Mouse (Mus musculus): ENCODE measurements around the gene Slc25a10. TPM values are rescaled to one million over a fixed set of nuclear protein-coding genes. Genes with fewer than 3 reads are reported as not detected.
A peak's percentile ranks its signal among the peaks of the same experiment; 100 is the strongest.

Gene Slc25a10
- total RNA-seq (2021): 10 to 100 TPM; 23.4 to 26.6 TPM

DNA sequence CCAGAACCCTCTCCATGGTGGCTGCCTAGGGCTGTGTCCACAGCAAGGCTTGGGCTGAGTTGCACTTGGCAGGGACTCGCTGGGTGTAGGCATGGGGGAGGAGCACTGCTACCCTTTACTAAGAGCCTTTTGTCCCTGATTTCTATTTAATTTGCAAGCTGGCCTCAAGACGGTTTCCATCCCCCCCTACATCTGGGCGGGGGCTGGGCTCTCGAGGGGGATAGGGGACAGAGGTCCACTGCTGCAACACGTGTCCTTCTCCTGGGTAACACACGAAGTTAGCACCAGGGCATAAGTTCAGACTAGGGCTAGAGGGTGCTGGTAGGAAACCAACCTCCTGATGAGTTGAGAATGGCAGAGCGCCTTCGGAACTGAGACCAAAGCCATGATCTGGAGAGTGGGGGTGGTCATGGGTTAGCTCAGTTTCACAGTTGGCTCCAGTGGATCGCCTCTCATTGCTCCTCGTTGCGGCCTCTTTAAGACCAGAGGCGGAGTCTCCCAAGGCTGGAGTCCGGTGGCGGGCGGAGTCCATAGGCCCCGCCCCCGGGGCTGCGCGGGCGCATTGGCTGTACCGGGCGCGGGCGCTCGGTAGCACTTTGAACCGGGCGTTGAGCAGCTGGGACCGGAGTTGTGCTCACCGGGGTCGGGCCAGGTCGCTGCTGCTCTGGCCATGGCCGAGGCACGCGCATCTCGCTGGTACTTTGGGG lies at the start of gene Slc25a10:
Slc25a10 (plus strand) TSS at position 524 of the 707 bp plus-strand sequence.
- intact Hi-C loops (cut with DNase I): no loop called here
- DNase-seq (ENCODE audit: extremely low spot score in 1 of 2, low spot score in 2 of 2): peak; percentile 79 to 93

DNA sequence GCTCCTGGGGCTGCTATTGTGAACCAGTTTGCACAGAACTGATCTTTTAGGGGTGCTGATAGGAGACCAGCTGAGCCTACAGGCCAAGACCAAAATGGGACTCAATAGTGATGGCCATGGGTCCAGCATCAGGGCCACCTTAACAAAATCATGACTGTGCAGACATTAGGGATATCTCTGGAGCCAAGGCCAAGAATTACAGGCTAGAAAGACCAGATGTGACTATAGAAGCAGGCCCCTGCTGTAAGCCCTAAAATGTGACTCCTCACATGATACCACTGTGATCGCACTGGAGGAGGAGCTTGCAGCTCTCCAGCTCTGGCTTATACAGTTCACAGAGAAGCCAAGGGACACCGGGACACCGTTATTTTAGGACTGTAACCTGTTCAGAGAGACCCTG lies 49.3 kb upstream of the Slc25a10 start, which contains the start of gene Tspan10:
Tspan10 (plus strand) TSS at position 301 of the 400 bp plus-strand sequence.
- intact Hi-C loops (cut with DNase I): no loop called here

DNA sequence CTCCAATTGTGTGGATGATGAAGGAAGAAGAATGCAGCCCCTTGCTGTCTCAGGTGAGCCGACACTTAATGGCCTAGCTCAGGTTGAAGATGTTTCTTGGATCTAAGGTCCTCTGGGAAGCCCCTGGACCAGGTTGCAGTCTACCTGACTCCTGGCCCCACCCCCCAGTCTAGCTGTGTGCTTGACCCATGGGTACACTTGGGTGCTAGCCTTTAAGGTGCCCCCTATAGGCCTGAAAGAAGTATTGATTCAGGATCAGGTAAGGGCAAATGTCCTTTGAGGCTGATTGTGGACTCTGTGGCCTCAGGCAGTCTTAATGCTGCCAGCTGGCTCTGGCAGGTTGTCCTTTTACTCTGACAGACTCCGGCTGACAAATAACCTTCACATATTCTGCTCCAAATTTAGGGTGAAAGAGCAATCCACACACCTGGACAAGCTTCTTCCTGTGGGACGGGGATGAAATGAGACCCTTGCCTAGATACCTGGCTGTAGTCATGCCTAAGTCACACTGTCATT lies 48.8 kb upstream of the Slc25a10 start:
- no peak for DNase-seq (ENCODE audit: extremely low spot score in 1 of 2, low spot score in 2 of 2)
- intact Hi-C loops (cut with DNase I): no loop called here

More for the DNA sequence above, 49.3 kb upstream of the Slc25a10 start, which contains the start of gene Tspan10:
- no peak for DNase-seq (ENCODE audit: extremely low spot score in 1 of 2, low spot score in 2 of 2)

DNA sequence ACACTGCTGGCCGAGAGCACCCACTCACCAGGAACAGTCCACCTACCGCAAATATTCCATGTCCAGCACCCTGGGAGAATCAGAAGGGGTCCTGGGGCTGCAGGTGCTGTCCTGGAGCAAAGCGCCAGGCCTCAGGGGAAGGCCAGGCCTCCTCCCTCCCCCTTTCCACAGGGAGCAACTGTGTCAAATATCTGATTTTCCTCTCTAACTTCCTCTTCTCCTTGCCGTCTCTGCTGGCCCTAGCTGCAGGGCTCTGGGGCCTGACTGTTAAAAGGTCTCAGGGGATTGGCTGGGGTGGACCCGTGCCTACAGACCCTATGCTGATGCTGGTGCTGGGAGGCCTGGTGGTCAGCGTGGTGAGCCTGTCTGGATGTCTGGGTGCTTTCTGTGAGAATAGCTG lies 47.5 kb upstream of the Slc25a10 start:
- no peak for DNase-seq (ENCODE audit: extremely low spot score in 1 of 2, low spot score in 2 of 2)
- intact Hi-C loops (cut with DNase I): no loop called here

DNA sequence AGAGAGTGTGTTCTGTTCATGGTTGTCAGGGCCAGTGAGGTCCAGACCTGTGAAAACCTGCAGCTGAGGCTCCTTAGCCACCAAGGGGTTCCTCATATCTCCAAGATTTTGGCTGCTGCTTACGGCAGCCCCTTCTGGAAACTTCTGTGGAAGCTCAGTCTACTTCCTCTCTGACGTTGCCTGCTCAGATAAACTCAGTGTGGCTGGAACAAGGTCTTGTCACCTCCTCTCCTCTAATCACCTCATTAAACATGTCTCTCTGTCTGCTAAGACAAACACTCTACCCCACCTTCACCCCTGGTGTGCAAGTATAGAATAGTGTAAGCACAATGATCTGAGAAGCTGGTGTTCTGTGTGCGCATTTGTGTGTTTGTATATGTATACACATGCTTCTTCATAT lies 46.2 kb upstream of the Slc25a10 start:
- DNase-seq (ENCODE audit: extremely low spot score in 1 of 2, low spot score in 2 of 2): no peak
- intact Hi-C loops (cut with DNase I): no loop called here

DNA sequence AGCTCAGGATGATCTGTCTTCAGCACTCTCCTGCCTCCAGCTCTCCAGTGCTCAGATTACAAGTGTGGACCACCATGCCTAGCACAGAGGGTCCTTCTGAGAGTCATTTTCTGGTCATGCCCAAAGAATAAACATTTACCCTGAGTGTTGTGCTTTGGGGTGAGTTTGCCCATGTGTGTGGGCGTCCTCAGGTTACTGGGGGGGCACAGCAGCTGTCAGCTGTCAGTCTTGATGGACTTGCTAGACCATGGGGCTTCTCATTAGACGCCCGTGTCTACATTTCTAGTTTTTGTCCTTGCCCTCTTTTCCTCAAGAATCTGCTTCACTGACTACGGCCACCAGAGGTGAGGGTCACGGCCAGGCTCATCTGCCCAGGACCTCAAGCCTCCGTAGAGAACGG lies 44.5 kb upstream of the Slc25a10 start:
- intact Hi-C loops (cut with DNase I): no loop called here
- DNase-seq (ENCODE audit: extremely low spot score in 1 of 2, low spot score in 2 of 2): no peak

DNA sequence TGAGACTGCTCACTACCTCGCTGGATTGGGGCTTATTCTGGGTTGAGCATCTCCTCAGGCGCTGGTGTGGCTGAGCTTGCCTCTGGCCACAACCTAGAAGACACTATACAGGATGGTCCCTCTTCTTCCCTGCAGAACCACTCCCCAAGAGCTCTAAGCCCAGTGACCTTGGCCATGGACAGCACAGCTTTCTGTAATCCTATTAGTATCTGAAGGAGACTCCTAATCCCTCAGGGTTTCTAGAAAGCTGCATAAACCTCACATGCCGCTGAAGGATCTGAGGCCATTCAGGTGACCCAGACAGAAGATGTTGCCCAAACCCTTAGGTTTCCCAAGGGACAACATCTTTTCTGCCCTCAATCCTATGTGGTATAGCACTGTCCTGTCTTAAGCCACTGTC lies 39.4 kb upstream of the Slc25a10 start:
- DNase-seq (ENCODE audit: extremely low spot score in 1 of 2, low spot score in 2 of 2): no peak
- intact Hi-C loops (cut with DNase I): no loop called here

DNA sequence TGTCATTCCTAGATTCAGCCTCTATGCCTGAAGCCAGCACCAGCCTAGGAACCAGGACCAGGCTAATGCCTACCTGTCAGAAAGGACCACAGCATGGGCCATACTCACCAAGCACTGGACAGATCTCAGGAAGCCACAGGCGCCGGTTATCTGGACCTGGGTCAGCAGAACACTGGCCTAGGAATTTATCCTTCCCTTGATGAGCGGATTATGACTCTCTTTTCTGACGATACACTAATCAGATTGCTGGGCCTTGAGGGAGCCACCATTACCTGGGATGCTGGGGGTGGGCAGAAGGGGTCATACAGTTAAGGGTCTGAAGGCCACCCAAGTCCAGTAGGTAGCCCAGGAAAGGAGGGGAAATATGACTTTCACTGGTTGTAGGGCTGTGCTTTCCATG lies 38.3 kb upstream of the Slc25a10 start, which contains the start of gene Pde6g:
Pde6g (minus strand) TSS at position 195 of the 400 bp plus-strand sequence.
- no peak for DNase-seq (ENCODE audit: extremely low spot score in 1 of 2, low spot score in 2 of 2)
- intact Hi-C loops (cut with DNase I): no loop called here

DNA sequence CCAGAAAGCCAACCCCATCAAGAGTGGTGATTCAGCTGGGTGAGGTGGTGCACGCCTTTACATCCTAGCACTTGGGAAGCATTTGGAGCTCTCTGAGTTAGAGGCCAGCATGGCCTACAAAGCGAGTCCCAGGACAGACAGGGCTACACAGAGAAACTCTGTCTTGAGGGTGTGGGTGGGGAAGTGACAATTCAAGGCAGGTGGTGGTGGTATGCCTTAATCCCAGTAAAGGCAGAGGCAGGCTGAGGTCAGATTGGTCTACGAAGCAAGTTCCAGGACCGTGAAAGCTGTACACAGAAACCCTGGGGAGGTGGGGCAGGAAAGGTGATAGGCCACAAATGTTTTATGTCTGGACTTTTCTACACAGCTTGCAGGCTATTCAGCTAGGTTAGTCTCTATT lies 36.7 kb upstream of the Slc25a10 start:
- intact Hi-C loops (cut with DNase I): no loop called here
- no peak for DNase-seq (ENCODE audit: extremely low spot score in 1 of 2, low spot score in 2 of 2)

DNA sequence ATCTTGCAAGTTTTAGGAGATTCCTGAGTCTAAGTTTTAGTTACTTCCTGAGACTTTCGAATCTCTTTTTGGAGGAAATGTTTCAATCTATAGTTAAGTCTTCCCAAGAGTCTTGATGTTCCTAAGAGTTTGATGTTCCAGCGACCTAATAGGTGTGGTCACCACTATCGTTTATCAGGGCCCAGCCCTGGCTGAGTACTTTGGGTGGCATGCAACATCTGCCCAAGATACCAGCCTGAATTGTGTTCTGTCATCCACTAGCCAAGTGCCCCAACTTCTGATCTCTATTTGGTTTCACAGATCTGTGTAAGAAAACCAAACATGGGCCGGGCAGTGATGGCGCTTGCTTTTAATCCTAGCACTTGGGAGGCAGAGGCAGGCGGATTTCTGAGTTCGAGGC lies 36.2 kb upstream of the Slc25a10 start:
- DNase-seq (ENCODE audit: extremely low spot score in 1 of 2, low spot score in 2 of 2): no peak
- intact Hi-C loops (cut with DNase I): no loop called here

DNA sequence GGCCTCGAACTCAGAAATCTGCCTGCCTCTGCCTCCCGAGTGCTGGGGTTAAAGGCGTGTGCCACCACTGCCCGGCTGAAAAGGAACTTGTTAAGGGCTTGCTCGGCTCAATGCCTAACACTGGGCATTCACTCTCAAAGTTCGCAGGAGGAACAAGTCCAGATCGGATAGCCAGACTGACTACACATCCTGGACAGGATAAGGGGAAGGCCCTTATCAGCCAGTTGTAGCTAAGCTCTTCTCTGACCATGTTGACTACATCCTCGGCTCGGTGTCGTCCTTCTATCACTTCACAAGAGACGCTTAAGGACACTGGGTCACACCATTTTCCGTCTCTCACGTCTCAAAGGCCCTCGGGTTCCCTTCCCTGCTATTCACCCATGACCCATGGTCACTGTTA lies 34.3 kb upstream of the Slc25a10 start:
- intact Hi-C loops (cut with DNase I): no loop called here

DNA sequence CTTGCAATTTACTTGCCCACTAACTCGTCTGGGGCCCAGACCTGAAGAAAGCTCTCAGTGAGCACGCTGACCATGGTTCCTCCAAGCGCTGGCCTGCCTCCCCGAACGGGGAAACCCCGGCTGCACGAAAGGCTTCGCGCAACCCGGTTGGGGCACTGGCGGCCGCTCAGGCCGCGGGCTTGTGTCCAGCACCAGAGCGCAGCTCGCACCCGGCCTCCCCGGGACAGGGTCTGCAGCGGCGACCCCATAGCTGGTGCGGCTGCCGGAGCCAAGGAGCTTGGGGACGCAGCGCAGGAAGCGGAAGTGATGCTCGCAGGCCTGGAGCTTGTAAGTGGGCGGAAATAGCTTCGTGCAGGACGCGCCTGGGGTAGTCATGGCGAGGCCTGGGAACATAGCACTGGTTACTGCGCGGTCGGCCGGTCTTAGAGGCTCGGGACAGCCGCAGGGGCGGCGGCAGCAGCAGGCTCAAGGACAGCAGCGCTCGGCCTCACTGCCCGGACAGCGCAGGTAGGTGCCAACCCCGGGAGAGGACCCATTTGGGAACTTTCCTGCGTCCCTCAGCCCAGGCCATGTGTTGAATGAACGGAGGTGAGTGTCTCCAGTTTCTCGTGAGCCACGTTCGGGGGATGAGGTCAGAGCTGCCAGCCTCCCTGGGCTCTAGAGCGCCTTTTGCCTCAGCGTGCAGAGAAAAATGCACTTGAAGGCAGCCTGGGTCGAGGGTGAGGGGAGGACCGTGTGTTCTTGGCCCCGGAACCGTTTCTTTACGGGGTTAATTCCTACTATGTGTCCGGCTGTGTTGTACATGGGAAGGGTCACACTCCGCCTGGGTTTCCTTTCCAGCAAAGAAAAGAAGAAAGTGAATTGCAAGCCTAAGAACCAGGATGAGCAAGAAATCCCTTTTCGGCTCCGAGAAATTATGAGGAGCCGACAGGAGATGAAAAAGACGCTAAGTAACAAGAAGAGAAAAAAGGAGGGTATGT lies 33.6 kb upstream of the Slc25a10 start, which contains the start of the genes Oxld1 and Ccdc137:
Oxld1 (minus strand) TSS at position 297 of the 980 bp plus-strand sequence.
Ccdc137 (plus strand) TSS at position 344 of the 980 bp plus-strand sequence.
- intact Hi-C loops (cut with DNase I): no loop called here
- DNase-seq (ENCODE audit: extremely low spot score in 1 of 2, low spot score in 2 of 2): peak; percentile 79 to 85

More for the DNA sequence above, 34.3 kb upstream of the Slc25a10 start:
- no peak for DNase-seq (ENCODE audit: extremely low spot score in 1 of 2, low spot score in 2 of 2)

DNA sequence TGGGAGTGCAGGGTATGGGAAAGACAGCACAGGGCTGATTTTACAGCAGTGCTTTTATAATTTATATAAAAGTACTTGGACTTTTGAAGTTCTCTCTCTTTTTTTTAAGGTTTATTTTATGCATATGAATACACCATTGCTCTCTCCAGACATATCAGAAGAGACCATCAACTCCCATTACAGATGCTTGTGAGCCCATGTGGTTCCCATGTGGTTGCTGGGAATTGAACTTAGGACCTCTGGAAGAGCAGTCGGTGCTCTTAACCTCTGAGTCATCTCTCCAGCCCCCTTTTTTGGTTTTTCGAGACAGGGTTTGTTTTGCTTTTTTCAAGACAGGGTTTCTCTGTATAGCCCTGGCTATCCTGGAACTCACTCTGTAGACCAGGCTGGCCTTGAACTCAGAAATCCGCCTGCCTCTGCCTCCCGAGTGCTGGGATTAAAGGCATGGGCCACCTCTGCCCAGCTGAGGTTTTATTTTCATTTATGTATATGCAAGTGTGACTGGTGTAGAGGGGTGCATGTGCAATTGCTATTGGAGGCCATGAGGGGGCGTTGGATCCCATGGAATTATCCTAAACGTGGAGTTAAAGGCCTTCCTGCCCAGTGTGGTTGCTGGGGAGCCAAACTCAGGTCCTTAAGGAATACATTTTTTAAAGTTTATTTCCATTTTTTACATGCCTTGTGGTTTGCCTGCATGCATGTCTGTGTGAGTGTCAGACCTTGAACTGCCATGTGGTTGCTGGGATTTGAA lies 32.6 kb upstream of the Slc25a10 start:
- intact Hi-C loops (cut with DNase I): no loop called here
- no peak for DNase-seq (ENCODE audit: extremely low spot score in 1 of 2, low spot score in 2 of 2)

DNA sequence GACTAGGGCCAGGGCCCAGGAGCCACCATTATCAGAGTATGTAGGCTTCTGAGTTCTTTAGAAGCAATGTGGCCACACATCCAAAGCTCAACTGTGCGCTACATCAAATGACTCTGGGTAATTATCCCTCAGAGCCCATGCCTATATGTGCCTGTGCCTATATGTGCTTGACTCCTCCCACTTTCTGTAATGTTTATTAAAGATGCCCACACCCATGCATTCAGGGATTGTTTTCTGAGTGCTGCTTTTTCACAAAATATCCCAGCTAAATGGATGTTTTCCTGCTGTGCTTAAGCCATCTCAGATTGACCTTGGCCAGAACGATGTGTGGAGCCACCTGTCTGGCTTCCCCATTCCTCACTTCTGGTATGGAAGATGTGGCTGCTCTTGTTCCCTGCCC lies 28.1 kb upstream of the Slc25a10 start:
- intact Hi-C loops (cut with DNase I): no loop called here
- no peak for DNase-seq (ENCODE audit: extremely low spot score in 1 of 2, low spot score in 2 of 2)

DNA sequence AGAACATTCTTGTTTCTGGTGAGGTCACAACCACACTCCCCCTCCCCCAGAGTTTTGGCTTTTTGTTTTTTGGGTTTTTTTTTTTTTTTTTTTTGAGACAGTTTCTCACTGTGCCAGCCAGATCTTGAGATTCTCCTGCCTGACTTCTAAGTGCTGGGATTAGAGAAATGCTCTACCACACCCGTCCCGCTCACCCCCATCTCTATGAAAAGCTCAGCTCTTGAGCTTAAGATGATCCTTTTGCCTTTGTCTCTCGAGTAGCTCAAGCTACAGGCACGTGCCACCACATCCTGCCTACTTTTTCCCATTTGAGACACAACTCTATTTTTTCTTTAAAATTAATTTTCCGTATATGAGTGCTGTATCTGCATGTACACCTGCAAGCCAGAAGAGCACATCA lies 27.3 kb upstream of the Slc25a10 start:
- intact Hi-C loops (cut with DNase I): no loop called here
- DNase-seq (ENCODE audit: extremely low spot score in 1 of 2, low spot score in 2 of 2): no peak

DNA sequence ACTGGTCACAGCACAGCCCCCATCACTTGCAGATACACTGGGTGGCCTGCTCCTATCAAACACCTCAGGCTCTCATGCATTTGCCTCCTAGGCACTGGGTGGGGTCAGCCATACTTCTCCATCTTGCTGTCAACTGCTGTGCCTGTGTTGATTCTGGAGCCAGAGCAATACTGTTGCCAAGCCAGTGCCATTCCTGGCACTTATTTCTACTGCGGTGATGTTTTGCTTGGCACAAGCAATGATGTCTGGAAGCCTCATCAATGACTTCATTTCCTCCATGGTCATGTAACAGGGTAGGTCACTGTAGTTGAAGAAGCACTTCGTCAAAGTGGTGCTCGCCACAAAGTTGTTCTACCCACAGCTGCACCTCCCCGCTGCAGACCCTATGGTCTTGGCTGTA lies 26.1 kb upstream of the Slc25a10 start:
- no peak for DNase-seq (ENCODE audit: extremely low spot score in 1 of 2, low spot score in 2 of 2)
- intact Hi-C loops (cut with DNase I): no loop called here

DNA sequence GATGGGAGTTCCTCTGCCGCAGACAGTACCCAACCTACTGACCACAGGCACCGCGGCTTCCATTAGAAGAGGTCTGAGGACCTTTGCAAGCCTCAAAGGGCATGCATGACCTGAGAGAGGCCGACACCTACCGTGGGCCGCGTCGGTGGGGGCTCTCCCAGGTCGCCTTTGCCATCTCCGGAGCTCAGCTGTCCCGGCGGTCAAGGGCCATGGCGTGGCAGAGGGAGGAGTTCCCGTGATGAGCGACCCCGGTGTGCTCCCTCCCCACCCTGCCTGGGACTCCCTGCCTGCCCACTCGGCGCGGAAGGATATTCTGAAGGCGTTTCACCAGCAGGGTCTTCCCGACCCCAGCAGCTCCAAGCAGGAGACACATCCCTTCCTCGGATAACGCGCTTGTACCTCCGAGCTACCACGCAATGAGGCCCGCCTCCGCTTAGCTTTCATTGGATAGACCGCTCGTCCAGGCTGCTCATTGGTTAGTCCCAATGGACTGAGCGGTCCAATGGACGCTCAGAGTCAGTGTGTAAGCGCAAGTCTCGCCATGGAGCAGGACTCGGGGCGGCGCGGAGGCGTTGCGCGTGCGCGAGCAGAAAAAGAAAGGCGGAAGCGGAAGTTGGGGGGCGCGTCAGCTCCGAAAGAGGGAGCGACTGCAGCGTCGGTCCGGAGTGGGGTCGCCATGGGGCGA lies 24.4 kb upstream of the Slc25a10 start, which contains the start of gene Arl16:
Arl16 (minus strand) TSS at position 557 of the 685 bp plus-strand sequence.
- intact Hi-C loops (cut with DNase I): no loop called here
- peak; percentile 96 to 97 for DNase-seq (ENCODE audit: extremely low spot score in 1 of 2, low spot score in 2 of 2)

DNA sequence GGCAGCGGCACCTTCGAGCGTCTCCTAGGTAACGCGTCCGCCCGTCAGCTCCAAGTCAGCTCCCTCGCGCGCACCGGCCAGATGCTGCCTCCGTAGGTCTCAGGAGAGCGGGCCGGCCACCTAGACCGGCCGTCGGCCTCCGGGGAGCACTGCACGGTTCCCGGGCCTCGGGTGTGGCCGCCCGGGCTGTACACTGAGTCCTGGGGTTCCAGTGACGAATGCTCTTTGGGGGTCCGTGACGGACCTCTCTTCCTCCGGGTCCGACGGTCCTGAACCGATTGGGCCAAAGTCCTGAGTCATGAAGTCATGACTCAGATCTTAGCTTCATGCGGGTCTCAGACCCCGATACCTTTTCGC lies 23.9 kb upstream of the Slc25a10 start:
- intact Hi-C loops (cut with DNase I): no loop called here

More for the DNA sequence above, 23.9 kb upstream of the Slc25a10 start:
- no peak for DNase-seq (ENCODE audit: extremely low spot score in 1 of 2, low spot score in 2 of 2)
